Mouse (Mus musculus) midbrain, embryonic 15.5 days (tissue): ENCODE results near the gene Hist1h4d. TPM values are rescaled to one million over a fixed set of nuclear protein-coding genes. Genes with fewer than 3 reads are reported as not detected.
"Not testable (repeated sequence)": the region's sequence is repeated elsewhere in the genome, so short reads cannot be mapped to it uniquely, and the experiment has no call there.

ENCODE experiments used
- ATAC-seq: fragments of 200-750 bp; cut with Nextera tagmentation; replicated peaks from 2 replicates; pipeline ENCODE4 v1.8.0; 2017; ENCODE audit warnings: moderate TSS enrichment
- H3K27ac ChIP-seq: fragments of 300-500 bp; sonication (generic); 2 replicates; pipeline ENCODE4 v1.5.1; 2015; ENCODE audit warnings: mild to moderate bottlenecking, inconsistent platforms
- H3K27me3 ChIP-seq: fragments of 300-500 bp; sonication (generic); replicated peaks from 2 replicates; pipeline ENCODE4 v1.6.1; 2015; ENCODE audit warnings: inconsistent platforms
- H3K36me3 ChIP-seq: fragments of 300-500 bp; sonication (generic); replicated peaks from 2 replicates; pipeline ENCODE4 v1.6.1; 2015; ENCODE audit warnings: inconsistent platforms
- H3K4me1 ChIP-seq: fragments of 300-500 bp; sonication (generic); 2 replicates; pipeline ENCODE4 v1.6.1; 2015; ENCODE audit warnings: inconsistent platforms
- H3K4me2 ChIP-seq: fragments of 300-500 bp; sonication (generic); 2 replicates; pipeline ENCODE4 v1.6.1; 2015; ENCODE audit warnings: inconsistent platforms, mild to moderate bottlenecking, moderate library complexity
- H3K4me3 ChIP-seq: fragments of 300-500 bp; sonication (generic); 2 replicates; pipeline ENCODE4 v1.5.1; 2015; ENCODE audit warnings: mild to moderate bottlenecking, inconsistent platforms
- H3K9ac ChIP-seq: fragments of 300-500 bp; sonication (generic); 2 replicates; pipeline ENCODE4 v1.6.1; 2015; ENCODE audit warnings: mild to moderate bottlenecking, inconsistent platforms
- H3K9me3 ChIP-seq: fragments of 300-500 bp; sonication (generic); 2 replicates; pipeline ENCODE4 v1.6.1; 2016; ENCODE audit warnings: inconsistent platforms
- WGBS: fragments of 180-500 bp; shearing (Covaris S2); methylation state at CpG from one replicate; pipeline ENCODE4 v1.1.7; 2015; ENCODE audit warnings: mixed read lengths; 5-methylcytosine and 5-hydroxymethylcytosine counted together
- polyA plus RNA-seq: library from polyadenylated mRNA; unstranded; fragments of >200 nt; fragmentation: Nextera tagmentation; extraction: Ambion mirVana; gene quantifications from 2 replicates; pipeline ENCODE4 v1.2.1, GENCODE M21; 2015

The Hist1h4d gene
- polyA plus RNA-seq, 1 experiment from 2014 or later = 34.2 TPM

DNA sequence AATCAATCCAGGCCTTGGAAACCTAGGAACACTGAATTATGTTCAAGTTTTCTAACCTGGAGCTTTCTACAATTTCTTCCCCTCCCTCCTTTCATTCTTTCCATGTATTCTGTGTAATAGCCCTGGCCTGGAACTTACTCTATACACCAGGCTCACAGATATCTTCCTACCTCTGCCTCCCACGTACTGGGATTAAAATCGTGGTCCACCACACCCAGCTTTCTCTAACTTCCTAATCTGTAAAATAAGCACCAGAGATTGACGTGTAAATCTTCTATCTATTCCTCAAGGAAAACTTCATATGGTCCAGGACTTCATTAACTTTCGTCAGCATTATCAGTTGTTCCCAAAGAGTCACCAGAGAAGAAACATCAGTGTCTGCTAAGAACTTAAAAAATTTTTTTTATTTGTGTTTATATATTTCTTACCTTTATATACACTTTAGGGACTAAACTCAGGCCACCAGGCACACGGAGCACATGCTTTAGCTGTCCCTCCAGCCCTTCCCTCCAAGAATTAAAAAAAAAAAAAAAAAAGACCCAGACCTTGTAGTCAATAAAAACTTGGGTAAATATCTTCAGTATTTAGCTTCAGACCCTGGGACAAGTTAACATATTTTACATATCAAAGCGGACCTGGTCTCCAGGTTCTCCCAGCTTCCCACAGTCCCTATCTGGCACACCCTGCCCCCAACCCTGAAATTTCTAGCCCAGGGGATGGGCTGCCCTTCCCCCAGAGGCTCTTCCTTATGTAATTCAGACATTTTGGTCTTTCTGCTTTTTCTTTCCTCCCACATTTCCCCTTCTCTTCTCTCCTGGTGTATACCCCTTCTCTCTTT lies 1.0 kb downstream of the Hist1h4d start:
- H3K9ac ChIP-seq = peak overlapping the region; percentile 53
- H3K27ac ChIP-seq = peak overlapping the region; percentile 81
- no peaks in the 10 kb centered on the region for H3K27me3 ChIP-seq
- 5% methylated on average over 6 of the region's 6 CpGs for WGBS
- ATAC-seq = no peak
- H3K4me3 ChIP-seq = peak overlapping the region; percentile 48
- peak overlapping the region; percentile 85 for H3K4me2 ChIP-seq
- no peaks in the 10 kb centered on the region for H3K9me3 ChIP-seq
- peaks cover 42% of the 10 kb centered on the region for H3K4me1 ChIP-seq
- H3K36me3 ChIP-seq = no peaks in the 10 kb centered on the region

DNA sequence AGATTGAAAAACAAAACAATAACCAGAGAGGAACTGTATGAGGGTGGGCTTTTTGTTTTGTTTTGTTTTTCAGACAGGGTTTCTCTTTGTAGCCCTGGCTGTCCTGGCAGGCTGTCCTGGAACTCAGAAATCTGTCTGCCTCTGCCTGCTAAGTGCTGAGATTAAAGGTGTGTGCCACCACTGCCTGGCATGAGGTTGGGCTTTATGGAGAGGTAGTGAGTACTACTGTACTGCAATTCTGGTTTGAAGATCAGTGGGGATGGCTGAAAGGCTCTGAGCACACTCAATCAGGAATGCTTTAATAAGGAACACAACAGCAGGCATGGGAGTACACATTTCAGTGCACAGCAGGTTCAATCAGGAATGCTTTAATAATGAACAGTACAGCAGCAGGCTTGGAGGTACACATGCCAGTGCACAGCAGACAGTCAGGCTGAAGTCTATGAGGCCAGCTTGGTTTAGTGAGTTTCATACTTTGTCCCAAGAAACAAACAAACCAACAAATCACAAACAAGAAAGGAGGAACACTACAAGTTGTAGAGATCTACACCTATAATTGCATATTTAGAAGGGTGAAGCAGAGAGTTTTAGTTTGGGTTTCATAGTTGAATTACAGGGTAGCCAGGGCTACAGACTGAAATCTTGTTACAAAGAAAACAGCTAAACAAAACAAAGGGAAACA lies 2.1 kb downstream of the Hist1h4d start:
- no peaks in the 10 kb centered on the region for H3K36me3 ChIP-seq
- no peak for ATAC-seq
- H3K9ac ChIP-seq = no peak overlapping the region
- no peaks in the 10 kb centered on the region for H3K27me3 ChIP-seq
- no peaks in the 10 kb centered on the region for H3K9me3 ChIP-seq
- no peak overlapping the region for H3K27ac ChIP-seq
- no peak overlapping the region for H3K4me3 ChIP-seq
- no peak overlapping the region for H3K4me2 ChIP-seq
- H3K4me1 ChIP-seq = peaks cover 42% of the 10 kb centered on the region

DNA sequence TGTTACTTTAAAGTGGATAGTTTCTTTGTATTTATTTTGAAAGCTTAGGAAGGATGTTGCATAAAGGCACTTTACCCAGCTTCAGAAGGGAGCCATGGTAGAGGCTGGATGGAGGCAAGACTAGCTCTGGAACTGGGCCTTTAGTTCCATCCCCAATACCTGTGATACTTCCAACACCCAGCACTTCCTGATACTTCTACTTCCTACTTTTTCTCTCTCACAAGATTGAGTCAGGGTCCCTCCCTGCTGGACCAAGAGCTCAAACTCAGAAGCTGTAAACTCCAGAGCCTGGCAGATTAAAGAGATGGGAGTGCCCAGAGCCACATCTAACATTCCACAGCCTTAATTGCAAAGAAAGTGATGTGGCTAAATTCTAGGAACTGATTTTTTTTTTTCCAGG lies 2.9 kb downstream of the Hist1h4d start:
- no peak for ATAC-seq
- Histone ChIP-seq H3K36me3 (no peaks in the 10 kb centered on the region), H3K27ac (peak overlapping the region; percentile 93)

DNA sequence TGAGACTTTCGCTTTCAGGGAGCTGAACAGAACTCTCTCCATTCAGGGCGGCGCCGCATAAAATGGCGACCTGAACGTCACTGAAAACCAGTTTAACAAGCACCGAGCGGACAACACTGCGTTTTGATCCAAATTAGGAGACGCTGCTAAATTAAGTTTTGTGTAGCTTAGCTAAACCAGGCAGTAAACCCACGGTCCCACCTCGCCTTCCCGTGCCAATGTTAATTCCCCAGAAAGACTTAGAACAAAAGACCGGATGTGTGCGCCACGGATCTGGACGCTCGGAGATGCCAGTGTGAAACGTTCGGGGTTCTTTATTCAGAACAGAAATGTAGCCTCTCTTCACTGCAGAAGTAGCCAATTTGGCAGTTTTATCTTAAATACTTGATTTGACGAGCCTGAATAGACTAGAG lies 3.6 kb downstream of the Hist1h4d start:
- Histone ChIP-seq H3K36me3 (no peaks in the 10 kb centered on the region), H3K4me3 (peak overlapping the region; percentile 52), H3K4me1 (peaks cover 42% of the 10 kb centered on the region), H3K4me2 (peak overlapping the region; percentile 84), H3K9ac (peak overlapping the region; percentile 65), H3K27ac (peak overlapping the region; percentile 93), H3K27me3 (no peaks in the 10 kb centered on the region), H3K9me3 (no peaks in the 10 kb centered on the region)
- under 1% methylated on average over 21 of the region's 21 CpGs for WGBS
- ATAC-seq = peak; percentile 15; the same call in 1 of the 2 replicates

More for the DNA sequence above, 2.9 kb downstream of the Hist1h4d start:
- H3K9ac ChIP-seq = peak overlapping the region; percentile 65; the same call in 1 of the 2 replicates
- H3K4me2 ChIP-seq = peak overlapping the region; percentile 84
- no peaks in the 10 kb centered on the region for H3K9me3 ChIP-seq
- H3K4me3 ChIP-seq = peak overlapping the region; percentile 52; the same call in 1 of the 2 replicates
- H3K27me3 ChIP-seq = no peaks in the 10 kb centered on the region
- peaks cover 42% of the 10 kb centered on the region for H3K4me1 ChIP-seq

DNA sequence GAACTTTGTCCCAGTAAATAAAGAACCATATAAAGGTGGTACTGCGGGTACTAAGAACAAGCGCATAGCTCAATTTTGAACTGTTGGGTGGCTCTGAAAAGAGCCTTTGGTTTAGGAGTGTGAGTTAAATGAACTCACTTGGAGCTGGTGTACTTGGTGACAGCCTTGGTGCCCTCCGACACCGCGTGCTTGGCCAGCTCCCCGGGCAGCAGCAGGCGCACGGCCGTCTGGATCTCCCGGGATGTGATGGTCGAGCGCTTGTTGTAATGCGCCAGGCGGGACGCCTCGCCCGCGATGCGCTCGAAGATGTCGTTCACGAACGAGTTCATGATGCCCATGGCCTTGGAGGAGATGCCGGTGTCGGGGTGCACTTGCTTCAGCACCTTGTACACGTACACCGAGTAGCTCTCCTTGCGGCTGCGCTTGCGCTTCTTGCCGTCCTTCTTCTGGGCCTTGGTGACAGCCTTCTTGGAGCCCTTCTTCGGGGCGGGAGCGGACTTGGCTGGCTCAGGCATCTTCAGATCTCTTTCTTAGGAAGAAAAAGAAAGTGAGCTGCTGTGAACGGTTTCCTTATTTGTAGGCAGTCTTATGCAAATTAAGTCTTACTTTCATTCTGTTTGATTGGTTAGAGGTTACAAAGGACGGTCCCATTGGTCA lies 4.2 kb downstream of the Hist1h4d start:
- WGBS = under 1% methylated on average over 36 of the region's 36 CpGs
- peak; percentile 90 for ATAC-seq
- H3K27me3 ChIP-seq = not testable (repeated sequence)

DNA sequence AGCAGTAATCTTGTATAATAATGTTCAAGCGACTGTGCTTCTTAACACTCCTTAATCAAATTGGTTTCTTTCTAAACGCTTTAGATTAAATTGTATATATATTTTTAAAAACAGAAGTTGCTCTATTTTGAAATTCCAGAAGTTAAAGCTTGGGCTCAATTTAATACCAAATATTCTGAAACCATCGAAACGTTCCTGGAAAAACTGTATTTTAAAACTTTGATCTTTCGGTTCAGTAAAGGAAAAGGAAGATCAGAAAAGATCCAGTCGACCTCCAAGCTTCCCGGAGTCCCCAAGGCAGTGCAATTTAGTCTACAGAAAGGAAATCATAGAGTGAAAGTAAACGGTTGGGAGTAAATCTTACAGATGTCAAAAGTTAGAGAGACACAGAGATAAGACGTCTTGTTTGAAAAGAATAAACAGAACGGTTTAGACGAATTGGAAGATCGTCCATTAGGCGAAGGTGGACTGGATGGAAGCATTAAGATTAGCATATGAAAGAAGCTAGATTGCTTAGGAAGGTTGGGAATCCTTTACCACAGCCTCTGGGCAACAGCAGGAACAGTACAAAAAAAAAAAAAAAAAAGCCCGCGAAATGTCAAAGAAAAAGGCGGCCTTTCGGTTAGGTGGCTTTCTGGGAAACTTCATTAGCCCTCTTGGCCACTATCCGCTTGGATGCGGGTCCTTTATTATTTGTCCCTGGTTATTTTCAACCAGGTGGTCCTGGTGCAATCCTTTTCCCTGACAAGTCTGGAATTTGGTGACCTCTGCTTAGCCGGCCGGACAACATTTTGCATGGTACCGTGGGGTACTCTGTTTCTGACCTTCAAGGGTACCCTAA lies 4.9 kb downstream of the Hist1h4d start:
- Histone ChIP-seq H3K36me3 (no peaks in the 10 kb centered on the region), H3K4me1 (peaks cover 37% of the 10 kb centered on the region), H3K4me2 (peak overlapping the region; percentile 84), H3K27me3 (no peaks in the 10 kb centered on the region), H3K9ac (peak overlapping the region; percentile 29; the same call in 1 of the 2 replicates), H3K9me3 (no peaks in the 10 kb centered on the region), H3K4me3 (peak overlapping the region; percentile 52), H3K27ac (peak overlapping the region; percentile 93)
- no peak for ATAC-seq
- under 1% methylated on average over 22 of the region's 22 CpGs for WGBS

More for the DNA sequence above, 4.2 kb downstream of the Hist1h4d start:
- H3K4me2 ChIP-seq = peak overlapping the region; percentile 84
- H3K36me3 ChIP-seq, H3K9me3 ChIP-seq: not testable (repeated sequence)
- H3K9ac ChIP-seq = peak overlapping the region; percentile 65
- peaks cover 42% of the 10 kb centered on the region for H3K4me1 ChIP-seq
- H3K27ac ChIP-seq = peak overlapping the region; percentile 93
- H3K4me3 ChIP-seq = peak overlapping the region; percentile 52

DNA sequence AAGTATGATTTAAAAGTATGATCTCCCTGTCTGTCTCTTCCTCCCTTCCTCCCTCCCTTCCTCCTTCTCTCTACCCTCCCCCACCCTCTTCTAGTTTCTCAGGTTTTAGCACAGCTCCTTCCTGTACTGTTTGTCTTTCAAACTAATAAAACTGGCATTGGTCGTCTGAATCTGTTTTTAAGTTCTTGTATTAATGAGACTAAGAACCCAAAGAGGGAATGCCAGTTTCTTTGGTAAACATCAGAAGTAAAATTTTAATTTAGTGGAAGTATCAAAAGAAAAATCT lies 5.5 kb downstream of the Hist1h4d start:
- Histone ChIP-seq H3K27ac (peak overlapping the region; percentile 76), H3K4me3 (peak overlapping the region; percentile 52), H3K4me2 (peak overlapping the region; percentile 84), H3K4me1 (peaks cover 34% of the 10 kb centered on the region), H3K27me3 (no peaks in the 10 kb centered on the region), H3K9me3 (no peaks in the 10 kb centered on the region), H3K9ac (peak overlapping the region; percentile 29; the same call in 1 of the 2 replicates), H3K36me3 (no peaks in the 10 kb centered on the region)
- ATAC-seq = no peak
- WGBS = 4% methylated on average over 1 of the region's 1 CpGs

DNA sequence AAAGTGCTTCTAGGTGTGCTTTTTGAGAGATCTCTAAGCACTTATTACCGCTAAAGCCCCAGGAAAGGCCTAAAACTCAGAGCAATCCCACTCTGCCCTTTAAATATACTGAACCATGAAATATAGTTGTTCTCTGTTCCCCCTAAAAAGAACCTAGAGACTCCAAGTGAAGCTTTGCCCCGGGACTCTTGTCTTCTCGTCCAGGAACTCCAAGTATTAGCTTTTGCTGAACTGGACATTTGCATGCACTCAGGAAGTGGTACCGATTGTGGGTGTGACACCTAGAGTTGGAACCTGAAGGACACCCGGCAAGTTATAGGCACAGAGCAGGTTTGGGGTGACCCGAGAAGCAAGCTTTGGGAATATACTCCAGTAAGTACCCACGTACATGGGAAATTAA lies 9.8 kb downstream of the Hist1h4d start:
- H3K9ac ChIP-seq = no peak overlapping the region
- H3K4me2 ChIP-seq = no peak overlapping the region
- H3K36me3 ChIP-seq = no peaks in the 10 kb centered on the region
- no peak overlapping the region for H3K27ac ChIP-seq
- no peaks in the 10 kb centered on the region for H3K27me3 ChIP-seq
- WGBS = 95% methylated on average over 7 of the region's 7 CpGs
- no peak overlapping the region for H3K4me3 ChIP-seq
- H3K4me1 ChIP-seq = peaks cover 10% of the 10 kb centered on the region
- ATAC-seq = no peak
- no peaks in the 10 kb centered on the region for H3K9me3 ChIP-seq

DNA sequence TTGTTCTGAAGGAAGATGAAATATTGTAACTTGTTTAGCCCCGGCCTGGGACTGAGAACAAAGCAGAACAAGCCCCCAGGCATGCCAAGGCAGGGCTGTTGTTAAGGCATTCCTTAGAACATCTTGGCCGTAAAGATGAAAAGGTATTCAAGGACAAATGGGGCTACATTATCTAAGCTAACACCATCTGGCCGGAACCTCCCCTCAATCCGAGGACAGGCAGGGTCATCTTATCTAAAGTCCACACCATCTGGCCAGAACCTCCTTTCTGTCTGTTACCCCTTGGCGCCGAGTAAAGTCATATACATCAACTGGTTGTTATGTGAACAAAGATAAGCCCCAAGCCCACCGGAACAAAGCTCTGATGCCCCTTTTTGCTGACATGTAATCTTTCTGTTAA lies 10.5 kb downstream of the Hist1h4d start:
- not testable (repeated sequence) for ATAC-seq, H3K4me2 ChIP-seq, H3K27ac ChIP-seq, H3K4me1 ChIP-seq, H3K4me3 ChIP-seq, H3K27me3 ChIP-seq, H3K36me3 ChIP-seq, H3K9me3 ChIP-seq, H3K9ac ChIP-seq
- 91% methylated on average over 7 of the region's 7 CpGs for WGBS

DNA sequence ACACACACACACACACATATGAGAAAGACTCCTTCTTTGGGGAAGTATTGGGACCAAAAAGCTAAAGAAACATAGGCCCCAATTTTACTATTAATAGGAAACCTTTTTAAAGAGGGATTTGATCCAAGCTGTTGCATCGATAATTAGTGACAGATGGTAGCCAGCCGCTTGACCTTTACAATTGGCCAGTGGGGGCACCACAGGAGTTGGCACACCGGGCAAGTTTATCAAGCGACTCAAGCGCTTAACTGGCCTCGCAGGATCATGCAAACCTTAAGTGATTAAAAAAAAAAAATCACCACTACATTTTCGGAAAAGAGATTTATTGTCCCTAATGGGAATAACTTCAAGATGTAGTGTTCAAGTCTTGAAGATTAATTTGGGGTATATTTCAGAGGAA lies 11.2 kb downstream of the Hist1h4d start:
- no peak for ATAC-seq
- WGBS = 91% methylated on average over 7 of the region's 7 CpGs

DNA sequence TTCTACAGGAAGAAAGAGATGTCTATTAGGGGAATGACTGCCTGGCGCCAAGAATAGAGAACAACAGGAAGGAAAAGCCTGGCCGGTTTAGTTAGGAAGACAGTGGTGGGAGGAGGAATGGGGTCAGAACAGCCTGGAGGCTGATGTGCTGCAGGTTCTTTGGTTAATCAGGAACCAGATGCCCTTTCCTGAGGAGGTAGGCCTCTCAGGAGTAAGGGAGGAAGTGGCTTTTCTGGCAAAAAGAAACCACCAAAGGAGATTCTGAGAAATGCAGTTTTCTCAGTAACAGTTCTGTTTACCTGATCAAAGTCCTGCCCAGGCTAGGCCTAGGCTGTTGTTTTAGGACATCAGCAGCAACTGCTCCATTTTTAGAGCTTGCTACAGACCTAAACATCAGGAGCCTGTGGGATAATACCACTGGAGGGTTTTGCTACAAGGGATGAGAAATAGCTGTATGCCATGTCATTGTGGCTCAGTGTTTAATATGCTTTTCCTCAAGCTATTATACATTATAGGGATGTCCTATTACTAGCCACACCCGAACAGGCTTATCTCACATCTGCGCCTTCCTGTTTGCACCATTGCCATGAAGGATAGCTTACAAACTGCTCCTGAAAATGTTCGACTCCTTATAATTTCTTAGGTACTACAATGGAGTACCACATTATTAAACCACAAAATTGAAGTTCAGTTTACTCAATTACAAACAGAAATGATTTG lies 11.8 kb downstream of the Hist1h4d start:
- ATAC-seq = no peak

More for the DNA sequence above, 11.2 kb downstream of the Hist1h4d start:
- Histone ChIP-seq H3K4me2 (no peak overlapping the region), H3K9me3 (no peaks in the 10 kb centered on the region), H3K27me3 (no peaks in the 10 kb centered on the region), H3K27ac (no peak overlapping the region), H3K9ac (no peak overlapping the region), H3K4me3 (no peak overlapping the region), H3K4me1 (no peaks in the 10 kb centered on the region), H3K36me3 (no peaks in the 10 kb centered on the region)

More for the DNA sequence above, 11.8 kb downstream of the Hist1h4d start:
- no peaks in the 10 kb centered on the region for H3K4me1 ChIP-seq
- no peaks in the 10 kb centered on the region for H3K9me3 ChIP-seq
- no peak overlapping the region for H3K4me3 ChIP-seq
- H3K27ac ChIP-seq = no peak overlapping the region
- 89% methylated on average over 5 of the region's 5 CpGs for WGBS
- H3K9ac ChIP-seq = no peak overlapping the region
- H3K36me3 ChIP-seq = no peaks in the 10 kb centered on the region
- H3K4me2 ChIP-seq = no peak overlapping the region
- no peaks in the 10 kb centered on the region for H3K27me3 ChIP-seq
